Mouse (Mus musculus) CH12.LX (cell line): ENCODE results near the gene Sae1. TPM values are rescaled to one million over a fixed set of nuclear protein-coding genes. Genes with fewer than 3 reads are reported as not detected.

Source experiments
- DNase-seq: peaks from one replicate; pipeline ENCODE4 v3.0.0-alpha.2; 2013; ENCODE audit errors: extremely low read depth
- H3K27ac ChIP-seq: 2 replicates; pipeline ENCODE4 v1.5.1; 2012; ENCODE audit warnings: low read depth, mild to moderate bottlenecking, control low read depth, moderate library complexity; ENCODE audit not compliant: insufficient read depth
- H3K27me3 ChIP-seq: replicated peaks from 2 replicates; pipeline ENCODE3; 2012; ENCODE audit warnings: inconsistent platforms
- H3K36me3 ChIP-seq, 2 experiments: replicated peaks in 1 of 2; 2 replicates each; pipeline versions ENCODE3 to v1.6.1; 2012; ENCODE audit warnings: inconsistent platforms in 1 of 2, low read length in 1 of 2, mild to moderate bottlenecking in 1 of 2, mixed read lengths in 1 of 2, moderate library complexity in 1 of 2; ENCODE audit not compliant: control insufficient read depth in 1 of 2, insufficient read depth in 1 of 2
- H3K4me1 ChIP-seq, 2 experiments: 2 replicates each; pipeline ENCODE4 v1.6.1; 2012; ENCODE audit warnings: inconsistent platforms in 1 of 2, moderate library complexity in 1 of 2; ENCODE audit not compliant: insufficient read depth in 2 of 2, control insufficient read depth in 1 of 2
- H3K4me2 ChIP-seq: 2 replicates; pipeline ENCODE4 v1.6.1; 2012; ENCODE audit warnings: low read depth, mild to moderate bottlenecking, control low read depth; ENCODE audit not compliant: poor library complexity, insufficient read depth, severe bottlenecking
- H3K4me3 ChIP-seq, 3 experiments: fragments of 150-350 bp in 1 of 3; sonication (generic) in 1 of 3; replicated peaks in 1 of 3; 2 replicates each; pipeline versions ENCODE3 to v1.5.1; 2011 to 2012; ENCODE audit warnings: low read depth in 2 of 3, low read length in 2 of 3, mild to moderate bottlenecking in 2 of 3, moderate library complexity in 2 of 3, control low read depth in 1 of 3, improper control_type of control experiment in 1 of 3, inconsistent platforms in 1 of 3, mixed read lengths in 1 of 3; ENCODE audit not compliant: poor library complexity in 1 of 3
- H3K79me2 ChIP-seq: replicated peaks from 2 replicates; pipeline ENCODE4 v1.6.1; 2012; ENCODE audit warnings: mild to moderate bottlenecking, moderate library complexity; ENCODE audit not compliant: control insufficient read depth, poor library complexity, insufficient read depth, severe bottlenecking; ENCODE audit errors: extremely low read depth
- H3K9ac ChIP-seq: 2 replicates; pipeline ENCODE4 v1.6.1; 2012; ENCODE audit warnings: low read depth, mild to moderate bottlenecking, control low read depth, moderate library complexity; ENCODE audit not compliant: insufficient read depth
- H3K9me3 ChIP-seq: replicated peaks from 2 replicates; pipeline ENCODE3; 2012; ENCODE audit warnings: low read length, inconsistent platforms, mixed read lengths
- CHD1 ChIP-seq: IDR thresholded peaks from 2 replicates; pipeline ENCODE4 v1.6.1; 2012; ENCODE audit warnings: low read depth, low read length, improper control_type of control experiment, inconsistent platforms
- ELF1 ChIP-seq: IDR thresholded peaks from 2 replicates; pipeline ENCODE4 v1.6.1; 2014; ENCODE audit warnings: low read depth, mild to moderate bottlenecking, inconsistent platforms, low read length, improper control_type of control experiment
- EP300 ChIP-seq: IDR thresholded peaks from 2 replicates; pipeline ENCODE4 v1.6.1; 2011; ENCODE audit warnings: low read length, improper control_type of control experiment
- GABPA ChIP-seq: IDR thresholded peaks from 2 replicates; pipeline ENCODE4 v1.6.1; 2012; ENCODE audit warnings: low read depth, low read length, improper control_type of control experiment, inconsistent platforms; ENCODE audit not compliant: insufficient replicate concordance
- IRF4 ChIP-seq: IDR thresholded peaks from 2 replicates; pipeline ENCODE4 v1.6.1; 2014; ENCODE audit warnings: low read depth, mild to moderate bottlenecking, inconsistent platforms, low read length, improper control_type of control experiment
- MAFK ChIP-seq: IDR thresholded peaks from 2 replicates; pipeline ENCODE4 v1.6.1; 2011; ENCODE audit warnings: low read length, improper control_type of control experiment; ENCODE audit not compliant: insufficient replicate concordance
- MYC ChIP-seq: IDR thresholded peaks from 2 replicates; pipeline ENCODE4 v1.6.1; 2011; ENCODE audit warnings: low read depth, mild to moderate bottlenecking, improper control_type of control experiment, low read length
- NELFE ChIP-seq: IDR thresholded peaks from 2 replicates; pipeline ENCODE4 v1.6.1; 2011; ENCODE audit warnings: low read depth, low read length, improper control_type of control experiment
- PAX5 ChIP-seq: IDR thresholded peaks from 2 replicates; pipeline ENCODE4 v1.6.1; 2012; ENCODE audit warnings: low read length, inconsistent platforms, mixed read lengths
- POLR2A ChIP-seq: IDR thresholded peaks from 2 replicates; pipeline ENCODE4 v1.6.1; 2011; ENCODE audit warnings: low read depth, mild to moderate bottlenecking, improper control_type of control experiment, low read length
- SIN3A ChIP-seq: IDR thresholded peaks from 2 replicates; pipeline ENCODE4 v1.6.1; 2012; ENCODE audit warnings: low read length, improper control_type of control experiment, inconsistent platforms
- SMC3 ChIP-seq: IDR thresholded peaks from 2 replicates; pipeline ENCODE4 v1.6.1; 2011; ENCODE audit warnings: low read depth, low read length, improper control_type of control experiment
- USF1 ChIP-seq: IDR thresholded peaks from 2 replicates; pipeline ENCODE4 v1.6.1; 2014; ENCODE audit warnings: low read depth, mild to moderate bottlenecking, inconsistent platforms, low read length, improper control_type of control experiment
- ZC3H11A ChIP-seq: IDR thresholded peaks from 2 replicates; pipeline ENCODE4 v1.6.1; 2012; ENCODE audit warnings: low read depth, mild to moderate bottlenecking, inconsistent platforms, low read length, improper control_type of control experiment
- ZKSCAN1 ChIP-seq: IDR thresholded peaks from 2 replicates; pipeline ENCODE4 v1.6.1; 2012; ENCODE audit warnings: low read depth, inconsistent platforms, low read length, improper control_type of control experiment, borderline replicate concordance
- dilution Hi-C: fragments of 300-500 bp; cut with MboI; formaldehyde crosslinking; loops from 2 replicates; pipeline ENCODE4 v1.14.3; 2020; ENCODE audit warnings: low sequenced_read_pairs; ENCODE audit not compliant: extremely low pct_unique_long_range_greater_than_20kb, extremely low pct_ligation_motif_present
- in situ Hi-C: fragments of 300-500 bp; cut with MboI; formaldehyde crosslinking; loops from 3 replicates; pipeline ENCODE4 v1.14.3; 2019; ENCODE audit warnings: low sequenced_read_pairs, low pct_ligation_motif_present, low pct_unique_long_range_greater_than_20kb, mixed read lengths
- polyA plus RNA-seq: library from polyadenylated mRNA; unstranded; fragments of >175 nt; gene quantifications from 2 replicates; pipeline ENCODE4 v1.2.1, GENCODE M21; 2012; ENCODE audit warnings: low read depth; ENCODE audit not compliant: insufficient read length
- total RNA-seq, 2 experiments: library from RNA; depleted of rRNA; stranded (reverse); fragments of 300-350 nt in 1 of 2; fragments of >200 nt in 1 of 2; gene quantifications; 2 replicates each; pipeline ENCODE4 v1.2.3; 2012 to 2014

Sae1 gene
- total and polyA plus RNA-seq, 3 experiments, result 146 to 271 (median 160) TPM

DNA sequence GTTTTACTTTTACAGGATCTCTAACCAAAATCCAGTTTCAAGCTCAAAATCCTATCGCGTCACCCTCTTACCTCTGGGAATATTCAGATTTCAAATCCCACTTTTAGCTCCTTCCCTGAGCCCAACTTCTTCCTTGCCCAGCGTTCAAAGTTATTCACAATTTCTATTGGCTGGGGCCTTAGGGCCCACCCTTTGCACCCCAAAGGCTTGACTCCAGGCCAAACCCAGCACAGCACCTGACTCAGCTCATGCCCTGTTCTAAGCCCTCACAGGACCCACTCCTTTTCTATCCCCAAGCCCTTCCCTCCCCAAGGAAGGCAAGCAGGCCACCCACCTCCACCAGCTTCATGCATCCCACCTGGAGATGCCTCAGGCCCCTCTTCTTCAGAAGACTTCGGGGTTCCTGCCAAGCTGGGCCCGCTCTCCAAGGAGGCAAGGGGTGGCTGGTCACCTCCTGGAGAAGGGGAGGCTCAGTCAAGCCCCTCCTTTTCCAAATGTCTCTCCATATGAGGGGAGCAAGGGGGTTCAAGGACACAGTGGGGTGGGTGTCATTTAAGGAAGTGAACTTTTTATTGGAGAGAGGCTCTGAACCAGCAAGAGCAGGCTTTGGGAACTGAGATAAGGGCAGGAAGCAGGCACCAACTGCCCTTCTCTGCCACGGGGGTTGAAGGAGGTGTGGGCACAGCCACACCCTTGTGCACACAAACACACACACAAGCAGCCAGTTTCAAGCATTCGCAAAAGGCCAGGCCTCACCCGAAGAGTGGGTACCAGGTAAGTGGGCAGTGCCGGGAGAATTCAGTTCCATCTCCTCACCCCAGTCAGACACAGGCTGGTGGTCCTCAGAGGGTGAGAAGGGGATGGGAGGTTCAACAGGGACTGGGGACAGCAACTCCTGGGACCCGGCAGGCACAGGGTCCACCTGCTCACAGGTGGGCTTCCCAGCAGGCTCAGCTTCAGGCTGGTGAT is 112.4 kb downstream of the Sae1 start:
- no peaks in the 10 kb centered on the region for H3K9me3 ChIP-seq
- TF ChIP-seq USF1, result no peak
- no peak for TF ChIP-seq MYC
- TF ChIP-seq POLR2A, result no peak
- TF ChIP-seq EP300, result no peak
- TF ChIP-seq ZC3H11A, result no peak
- no peak for TF ChIP-seq GABPA
- TF ChIP-seq CHD1, result no peak
- TF ChIP-seq MAFK, result no peak
- TF ChIP-seq SMC3, result no peak
- no peak for TF ChIP-seq IRF4
- TF ChIP-seq, all 38 proteins: peak for 0
- DNase-seq, result no peak
- no peaks in the 10 kb centered on the region for H3K27me3 ChIP-seq
- no peak overlapping the region for H3K4me3 ChIP-seq
- H3K4me2 ChIP-seq, result no peak overlapping the region
- H3K79me2 ChIP-seq, result no peaks in the 10 kb centered on the region
- H3K27ac ChIP-seq, result no peak overlapping the region
- no peak overlapping the region for H3K9ac ChIP-seq
- dilution Hi-C loops, result no loop called here
- peaks cover 13 to 27% of the 10 kb centered on the region in 2 experiments for H3K4me1 ChIP-seq
- in situ Hi-C loops, result loop anchor here (5.0 to 25.0 kb wide), 2 partner anchors 93 to 213 kb away; partner anchors contain the start of gene Zfp541
- H3K36me3 ChIP-seq, result peaks cover 34 to 67% of the 10 kb centered on the region in 2 experiments

DNA sequence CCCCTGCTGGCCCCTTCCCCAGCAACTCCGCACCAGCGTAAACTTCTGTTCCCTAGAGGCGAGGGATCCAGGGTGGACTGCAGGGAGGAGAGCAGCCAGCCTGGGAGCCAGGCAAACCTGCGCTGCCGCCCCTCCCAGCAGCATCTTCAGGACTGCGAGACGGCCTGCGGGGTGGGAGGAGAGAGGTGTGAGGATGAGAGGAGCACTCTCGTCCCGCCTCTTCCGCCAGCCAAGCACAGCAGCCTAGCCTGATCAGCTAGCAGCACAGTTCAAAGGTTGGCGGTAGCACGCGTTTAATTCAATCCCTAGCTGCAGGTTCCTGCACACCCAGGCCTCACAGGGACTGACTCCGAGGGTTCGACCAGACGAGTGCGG is 113.9 kb downstream of the Sae1 start:
- in situ Hi-C loops, result loop anchor here (5.0 to 25.0 kb wide), 2 partner anchors 91 to 211 kb away; partner anchors contain the start of gene Zfp541
- no peaks in the 10 kb centered on the region for H3K79me2 ChIP-seq
- peak overlapping the region; percentile 30; the same call in 1 of the 2 replicates for H3K4me2 ChIP-seq
- no peaks in the 10 kb centered on the region for H3K9me3 ChIP-seq
- H3K36me3 ChIP-seq, result peaks cover 32 to 56% of the 10 kb centered on the region in 2 experiments
- peak overlapping the region; percentile 45 to 72 (median 65) for H3K4me3 ChIP-seq
- H3K27ac ChIP-seq, result peak overlapping the region; percentile 50
- TF ChIP-seq CHD1, result no peak
- no peak for TF ChIP-seq USF1
- TF ChIP-seq NELFE, result peak; percentile 49; the same call in 1 of the 2 replicates
- TF ChIP-seq PAX5, result no peak
- no peak for TF ChIP-seq ZKSCAN1
- peak; percentile 54 for TF ChIP-seq POLR2A
- no peak for TF ChIP-seq MAFK
- TF ChIP-seq IRF4, result no peak
- TF ChIP-seq ELF1, result no peak
- peak; percentile 32; the same call in 1 of the 2 replicates for TF ChIP-seq MYC
- peak; percentile 45 for TF ChIP-seq SIN3A
- TF ChIP-seq, all 38 proteins: peak for 4
- no peaks in the 10 kb centered on the region for H3K27me3 ChIP-seq
- H3K9ac ChIP-seq, result peak overlapping the region; percentile 21; the same call in 1 of the 2 replicates
- peaks cover 13 to 27% of the 10 kb centered on the region in 2 experiments for H3K4me1 ChIP-seq
- dilution Hi-C loops, result no loop called here
- peak; percentile 67 for DNase-seq
